Mouse (Mus musculus) spleen, adult 12 weeks (tissue): ENCODE data around the gene 1810013L24Rik.

Experiments used
- DNase-seq: peaks from one replicate; pipeline ENCODE4 v3.0.0; 2022; ENCODE audit warnings: low spot score

The 1810013L24Rik gene

GRCm38 (mm10) chr16:8829564-8830359 is at the start of gene 1810013L24Rik:
Gene 1810013L24Rik (plus strand): TSS chr16:8830100.
- DNase-seq = peak; percentile 96

GRCm38 (mm10) chr16:8780187-8780586 is 49.7 kb upstream of the 1810013L24Rik start:
- DNase-seq = no peak

- DNase-seq = no peak
These were observed 48.7 kb upstream of the 1810013L24Rik start for GRCm38 (mm10) chr16:8781191-8781590.

GRCm38 (mm10) chr16:8781660-8782059 is 48.2 kb upstream of the 1810013L24Rik start:
- no peak for DNase-seq

- DNase-seq = no peak
These were observed 46.5 kb upstream of the 1810013L24Rik start for GRCm38 (mm10) chr16:8783198-8783913.

- no peak for DNase-seq
These were observed 45.1 kb upstream of the 1810013L24Rik start for GRCm38 (mm10) chr16:8784753-8785152.

GRCm38 (mm10) chr16:8790886-8791285 is 39.0 kb upstream of the 1810013L24Rik start:
- no peak for DNase-seq

GRCm38 (mm10) chr16:8791949-8792557 is 37.8 kb upstream of the 1810013L24Rik start, which contains the start of gene Usp7:
Gene Usp7 (minus strand): TSS chr16:8792308.
- no peak for DNase-seq

GRCm38 (mm10) chr16:8794952-8795351 is 34.9 kb upstream of the 1810013L24Rik start:
- DNase-seq = no peak

GRCm38 (mm10) chr16:8795906-8796305 is 34.0 kb upstream of the 1810013L24Rik start:
- no peak for DNase-seq

GRCm38 (mm10) chr16:8806703-8807102 is 23.2 kb upstream of the 1810013L24Rik start:
- DNase-seq = peak; percentile 70

GRCm38 (mm10) chr16:8810399-8811127 is 19.3 kb upstream of the 1810013L24Rik start:
- DNase-seq = peak; percentile 81

- no peak for DNase-seq
These were observed 12.0 kb upstream of the 1810013L24Rik start for GRCm38 (mm10) chr16:8817872-8818271.

GRCm38 (mm10) chr16:8821429-8821828 is 8.5 kb upstream of the 1810013L24Rik start:
- no peak for DNase-seq

GRCm38 (mm10) chr16:8822586-8822985 is 7.3 kb upstream of the 1810013L24Rik start:
- no peak for DNase-seq

GRCm38 (mm10) chr16:8823661-8824060 is 6.2 kb upstream of the 1810013L24Rik start:
- no peak for DNase-seq

- DNase-seq = no peak
These were observed 2.5 kb upstream of the 1810013L24Rik start for GRCm38 (mm10) chr16:8827366-8827765.

GRCm38 (mm10) chr16:8828636-8829563 is 1.0 kb upstream of the 1810013L24Rik start:
- no peak for DNase-seq

- peak; percentile 71 for DNase-seq
These were observed 721 bp downstream of the 1810013L24Rik start for GRCm38 (mm10) chr16:8830431-8831211.

- peak; percentile 28 for DNase-seq
These were observed 1.3 kb downstream of the 1810013L24Rik start for GRCm38 (mm10) chr16:8831241-8831640.
